Mouse (Mus musculus): ENCODE measurements around the gene Slc38a8.
A peak's percentile ranks its signal among the peaks of the same experiment; 100 is the strongest.

Slc38a8 gene

DNA sequence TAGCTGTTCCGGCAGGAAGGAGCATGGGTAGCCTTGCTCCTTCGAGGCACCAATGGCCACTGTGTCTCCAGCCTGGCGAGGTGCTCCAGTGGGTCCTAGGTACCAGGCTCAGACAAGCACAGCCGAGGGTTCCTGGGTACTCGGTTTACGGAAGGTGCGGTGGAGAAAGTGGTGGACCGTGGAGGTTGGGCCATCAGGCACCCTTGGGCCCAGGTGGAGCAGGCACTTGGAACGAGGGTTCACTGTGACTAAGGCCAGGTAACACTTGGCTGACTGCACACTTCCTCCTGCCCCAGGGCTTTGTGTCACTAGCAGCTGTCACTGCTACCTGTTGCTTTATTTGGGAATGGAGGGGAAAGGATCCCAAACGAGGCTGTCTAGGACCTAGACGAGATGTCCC, 64.0 kb downstream of the Slc38a8 start:
- DNase-seq (ENCODE audit: low spot score): no peak

- peak; percentile 63 for DNase-seq (ENCODE audit: low spot score)
These were observed 64.6 kb downstream of the Slc38a8 start for GRCm38 (mm10) chr8:119436933-119437332.

DNA sequence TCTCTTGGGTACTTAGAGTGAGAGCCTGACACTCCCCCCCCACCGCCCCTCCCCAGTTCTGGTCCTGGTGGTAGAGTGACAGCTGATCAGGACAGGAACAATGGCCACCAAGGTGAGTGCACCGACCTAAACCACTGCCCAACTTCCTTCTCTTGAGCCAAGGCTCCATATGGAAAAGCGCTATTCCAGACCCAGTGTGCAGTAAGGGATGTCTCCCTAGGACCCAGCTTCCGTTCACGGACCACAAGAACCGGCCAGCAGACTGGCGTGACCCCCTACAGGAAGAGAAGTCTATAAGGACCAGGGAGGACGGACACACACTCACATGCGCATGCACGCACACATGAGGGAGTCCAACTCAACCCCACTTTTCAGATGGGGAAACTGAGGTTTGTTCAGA, 65.2 kb downstream of the Slc38a8 start:
- DNase-seq (ENCODE audit: low spot score): no peak

- no peak for DNase-seq (ENCODE audit: low spot score)
These were observed 66.0 kb downstream of the Slc38a8 start for GRCm38 (mm10) chr8:119435527-119435926.

- DNase-seq (ENCODE audit: low spot score): no peak
These were observed 66.9 kb downstream of the Slc38a8 start for GRCm38 (mm10) chr8:119434569-119434968.

- no peak for DNase-seq (ENCODE audit: low spot score)
These were observed 67.8 kb downstream of the Slc38a8 start, which contains the start of gene Osgin1 for GRCm38 (mm10) chr8:119433582-119434174. Gene Osgin1 (plus strand): TSS chr8:119434124.

- no peak for DNase-seq (ENCODE audit: low spot score)
These were observed 69.1 kb downstream of the Slc38a8 start for GRCm38 (mm10) chr8:119432372-119432771.

GRCm38 (mm10) chr8:119430690-119431089, 70.8 kb downstream of the Slc38a8 start:
- DNase-seq (ENCODE audit: low spot score): no peak

GRCm38 (mm10) chr8:119430250-119430649, 71.2 kb downstream of the Slc38a8 start:
- DNase-seq (ENCODE audit: low spot score): no peak

All from testis, postnatal 14 days (tissue).